Mouse (Mus musculus) embryonic facial prominence, embryonic 10.5 days (tissue): ENCODE data around the gene Obsl1. TPM values are rescaled to one million over a fixed set of nuclear protein-coding genes. Genes with fewer than 3 reads are reported as not detected.

ENCODE experiments used
- DNase-seq: peaks from one replicate; pipeline ENCODE4 v3.0.0-alpha.2; 2017; ENCODE audit warnings: low spot score
- H3K27ac ChIP-seq: fragments of 300-500 bp; sonication (generic); replicated peaks from 2 replicates; pipeline ENCODE4 v1.5.1; 2016; ENCODE audit warnings: mild to moderate bottlenecking
- H3K27me3 ChIP-seq: fragments of 300-500 bp; sonication (generic); replicated peaks from 2 replicates; pipeline ENCODE4 v1.6.1; 2016; ENCODE audit warnings: low read depth, mild to moderate bottlenecking; ENCODE audit not compliant: poor library complexity, severe bottlenecking
- H3K36me3 ChIP-seq: fragments of 300-500 bp; sonication (generic); replicated peaks from 2 replicates; pipeline ENCODE4 v1.6.1; 2016; ENCODE audit warnings: mild to moderate bottlenecking, moderate library complexity
- H3K4me1 ChIP-seq: fragments of 300-500 bp; sonication (generic); 2 replicates; pipeline ENCODE4 v1.6.1; 2016
- H3K4me3 ChIP-seq: fragments of 300-500 bp; sonication (generic); 2 replicates; pipeline ENCODE4 v1.5.1; 2016; ENCODE audit warnings: mild to moderate bottlenecking, moderate library complexity
- H3K9me3 ChIP-seq: fragments of 300-500 bp; sonication (generic); 2 replicates; pipeline ENCODE4 v1.6.1; 2016; ENCODE audit warnings: mild to moderate bottlenecking
- WGBS: fragments of 180-500 bp; shearing (Covaris S2); methylation state at CpG from one replicate; pipeline ENCODE4 v1.1.7; 2016; 5-methylcytosine and 5-hydroxymethylcytosine counted together
- polyA plus RNA-seq: library from polyadenylated mRNA; unstranded; fragments of >200 nt; fragmentation: Nextera tagmentation; extraction: Ambion mirVana; gene quantifications from 2 replicates; pipeline ENCODE4 v1.2.1, GENCODE M21; 2016

The Obsl1 gene
- 57.9 and 63.0 TPM in 2 replicates for polyA plus RNA-seq

DNA sequence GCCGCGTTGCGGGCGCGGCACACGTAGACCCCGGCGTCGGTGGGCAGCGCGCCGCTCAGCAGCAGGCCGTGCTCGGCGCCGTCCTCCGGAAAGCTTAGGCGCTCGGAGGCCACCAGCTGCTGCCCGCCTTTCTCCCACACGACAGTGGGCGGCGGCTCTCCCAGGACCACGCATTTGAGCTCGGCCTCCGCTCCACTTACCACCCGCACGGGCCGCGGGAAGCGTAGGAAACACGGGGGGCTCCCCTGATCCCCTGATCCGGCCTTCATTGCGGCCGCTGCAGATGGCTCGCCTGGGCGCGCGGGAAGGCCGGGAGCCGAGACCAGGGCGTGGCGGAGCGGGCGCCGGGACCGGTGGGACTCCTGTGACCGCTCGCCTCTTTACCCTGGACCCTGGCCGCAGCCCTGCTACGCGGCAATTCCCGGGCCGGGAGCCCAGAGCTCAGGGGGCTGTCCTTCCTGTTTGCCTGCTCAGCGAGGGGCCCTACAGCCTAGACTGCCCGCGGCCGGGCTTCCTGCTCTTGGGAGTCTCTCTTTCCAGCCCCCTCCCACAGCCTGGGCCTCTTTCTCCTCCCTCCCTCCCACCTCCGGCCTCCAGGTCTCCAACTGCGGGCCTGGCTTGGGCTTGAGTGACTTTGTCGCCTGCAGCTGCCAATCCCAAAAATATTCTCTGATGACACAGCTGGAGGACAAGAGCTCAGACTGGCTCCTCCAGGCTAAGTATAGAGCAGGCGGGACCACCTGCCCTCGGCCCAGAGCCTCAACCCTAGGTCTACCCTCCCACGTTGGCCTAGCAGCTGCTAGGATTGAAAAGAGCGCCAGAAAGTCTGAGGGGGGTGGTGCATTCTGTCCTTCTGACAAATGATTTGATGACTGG lies at the start of gene Obsl1:
Obsl1 (minus strand) TSS at position 497 of the 876 bp plus-strand sequence.
- peaks cover 28% of the 10 kb centered on the region for H3K36me3 ChIP-seq
- peak; percentile 92 for DNase-seq
- H3K27ac ChIP-seq = peak within 1 kb of the TSS; percentile 97
- H3K4me3 ChIP-seq = peak within 1 kb of the TSS; percentile 94
- peaks cover 69% of the 10 kb centered on the region for H3K4me1 ChIP-seq
- peaks cover 50% of the 10 kb centered on the region for H3K27me3 ChIP-seq
- WGBS = under 1% methylated on average over 65 of the region's 65 CpGs
- H3K9me3 ChIP-seq = no peaks in the 10 kb centered on the region

DNA sequence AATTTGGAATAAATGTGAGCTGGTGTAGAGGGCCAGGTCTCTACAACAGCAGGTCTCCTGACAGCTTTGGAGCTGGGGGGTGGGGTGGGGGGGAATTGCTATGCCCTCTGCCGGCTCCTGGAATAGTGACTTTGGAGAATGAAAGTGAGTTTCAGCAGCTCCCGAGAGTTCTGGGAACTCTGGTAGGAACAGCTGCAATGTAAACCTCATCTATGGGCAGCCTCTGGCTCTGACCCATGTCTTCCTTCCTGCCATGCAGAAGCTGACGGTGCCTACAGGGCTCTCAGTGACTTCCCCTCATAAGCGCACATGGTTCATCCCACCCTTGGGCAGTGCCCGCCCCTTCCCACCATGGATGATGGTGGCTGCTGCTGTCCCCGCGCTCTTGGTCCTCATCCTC lies 49.4 kb upstream of the Obsl1 start:
- H3K27me3 ChIP-seq = no peaks in the 10 kb centered on the region
- no peak for DNase-seq
- 89% methylated on average over 7 of the region's 7 CpGs for whole genome bisulfite sequencing
- no peak overlapping the region for H3K4me3 ChIP-seq
- H3K4me1 ChIP-seq = peaks cover 21% of the 10 kb centered on the region
- H3K9me3 ChIP-seq = no peaks in the 10 kb centered on the region
- H3K27ac ChIP-seq = no peak overlapping the region
- peaks cover 75% of the 10 kb centered on the region for H3K36me3 ChIP-seq

DNA sequence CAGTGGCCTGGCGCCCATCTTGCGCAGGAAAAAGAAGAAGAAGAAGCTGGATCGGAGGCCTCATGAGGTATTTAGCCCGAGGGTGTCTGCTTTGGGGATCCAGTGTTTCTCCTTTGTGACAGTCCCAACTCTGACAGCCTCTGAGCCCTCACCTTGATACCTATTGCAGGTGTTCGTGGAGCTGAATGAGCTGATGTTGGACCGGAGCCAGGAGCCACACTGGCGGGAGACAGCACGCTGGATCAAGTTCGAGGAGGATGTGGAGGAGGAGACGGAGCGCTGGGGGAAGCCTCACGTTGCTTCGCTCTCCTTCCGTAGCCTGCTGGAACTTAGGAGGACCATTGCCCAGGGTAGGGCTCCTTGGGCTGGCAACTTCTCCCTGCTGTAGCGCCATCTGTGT lies 44.3 kb upstream of the Obsl1 start:
- peaks cover 19% of the 10 kb centered on the region for H3K4me1 ChIP-seq
- WGBS = 92% methylated on average over 15 of the region's 15 CpGs
- peaks cover 21% of the 10 kb centered on the region for H3K27me3 ChIP-seq
- no peak for DNase-seq
- H3K36me3 ChIP-seq = peaks cover 78% of the 10 kb centered on the region
- no peak overlapping the region; the same call in 1 of the 2 replicates for H3K27ac ChIP-seq
- no peaks in the 10 kb centered on the region for H3K9me3 ChIP-seq
- H3K4me3 ChIP-seq = no peak overlapping the region

DNA sequence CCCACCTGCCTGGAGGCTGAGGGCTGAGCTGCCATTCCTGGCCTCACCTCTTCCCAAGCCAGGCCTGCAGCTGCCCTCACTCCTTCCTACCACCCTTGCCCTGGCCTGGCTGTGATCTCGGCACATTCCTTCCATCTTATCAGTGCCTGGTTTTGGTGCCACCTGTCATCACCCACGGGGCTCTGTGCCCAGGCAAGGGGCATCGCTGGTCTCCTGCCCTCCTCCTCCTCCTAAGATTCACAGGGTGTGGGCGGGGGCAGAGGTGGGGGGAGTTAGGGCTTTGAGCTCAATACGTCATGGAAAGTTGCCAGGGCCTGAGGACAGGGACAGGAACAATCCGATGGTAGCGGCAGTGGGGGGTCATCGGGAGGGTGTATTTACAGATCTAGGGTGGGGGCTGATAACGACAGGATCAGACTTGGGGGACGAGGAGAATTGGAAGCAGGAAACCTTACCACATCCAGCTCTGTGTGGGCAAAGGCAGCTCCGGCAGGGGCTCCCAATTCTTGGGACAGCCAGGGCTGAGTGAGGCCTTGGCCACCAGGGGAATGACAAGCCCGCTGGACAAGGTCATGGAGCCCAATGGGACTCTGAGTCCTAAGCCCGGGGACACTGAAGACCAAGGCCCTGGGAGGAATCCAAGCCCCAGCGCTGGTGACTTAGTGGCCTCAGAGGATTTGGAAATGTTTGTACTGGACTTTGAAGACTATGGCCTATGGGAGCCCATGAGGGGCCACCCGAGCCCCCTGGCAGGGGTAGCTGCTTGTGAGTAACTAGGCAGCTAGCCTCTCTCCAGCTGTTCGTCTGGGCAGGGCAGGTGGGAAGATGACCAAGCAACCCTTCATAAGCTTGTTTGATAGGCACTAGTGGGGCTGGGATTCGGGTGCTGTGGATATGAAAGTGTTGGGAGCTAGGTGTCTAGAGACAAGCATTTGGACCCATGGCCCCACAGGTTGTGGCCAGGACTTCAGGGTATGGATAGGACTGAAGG lies 43.3 kb upstream of the Obsl1 start:
- Histone ChIP-seq H3K27me3 (peaks cover 27% of the 10 kb centered on the region), H3K9me3 (no peaks in the 10 kb centered on the region), H3K4me3 (no peak overlapping the region), H3K27ac (no peak overlapping the region), H3K4me1 (peaks cover 22% of the 10 kb centered on the region), H3K36me3 (peaks cover 68% of the 10 kb centered on the region)
- no peak for DNase-seq
- WGBS = 88% methylated on average over 17 of the region's 17 CpGs

DNA sequence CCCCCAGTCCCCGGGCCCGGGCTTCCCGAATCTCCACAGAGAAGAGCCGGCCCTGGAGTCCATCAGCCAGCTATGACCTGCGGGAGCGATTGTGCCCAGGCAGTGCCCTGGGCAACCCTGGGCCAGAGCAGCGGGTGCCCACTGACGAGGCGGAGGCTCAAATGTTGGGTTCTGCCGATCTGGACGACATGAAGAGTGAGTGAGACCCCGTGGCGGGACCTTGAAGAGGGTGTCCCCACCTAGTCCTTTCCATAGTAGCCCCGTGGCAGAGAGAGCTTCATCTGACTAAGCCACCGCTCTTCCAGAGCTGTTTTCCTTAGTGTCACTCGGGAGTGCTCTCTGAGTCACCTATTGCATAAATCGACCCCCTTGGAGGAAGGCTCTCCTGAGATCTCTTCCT lies 42.6 kb upstream of the Obsl1 start:
- peaks cover 27% of the 10 kb centered on the region for H3K27me3 ChIP-seq
- no peak for DNase-seq
- peaks cover 22% of the 10 kb centered on the region for H3K4me1 ChIP-seq
- WGBS = 90% methylated on average over 17 of the region's 17 CpGs
- H3K9me3 ChIP-seq = no peaks in the 10 kb centered on the region
- H3K27ac ChIP-seq = no peak overlapping the region
- H3K36me3 ChIP-seq = peaks cover 61% of the 10 kb centered on the region
- H3K4me3 ChIP-seq = no peak overlapping the region

DNA sequence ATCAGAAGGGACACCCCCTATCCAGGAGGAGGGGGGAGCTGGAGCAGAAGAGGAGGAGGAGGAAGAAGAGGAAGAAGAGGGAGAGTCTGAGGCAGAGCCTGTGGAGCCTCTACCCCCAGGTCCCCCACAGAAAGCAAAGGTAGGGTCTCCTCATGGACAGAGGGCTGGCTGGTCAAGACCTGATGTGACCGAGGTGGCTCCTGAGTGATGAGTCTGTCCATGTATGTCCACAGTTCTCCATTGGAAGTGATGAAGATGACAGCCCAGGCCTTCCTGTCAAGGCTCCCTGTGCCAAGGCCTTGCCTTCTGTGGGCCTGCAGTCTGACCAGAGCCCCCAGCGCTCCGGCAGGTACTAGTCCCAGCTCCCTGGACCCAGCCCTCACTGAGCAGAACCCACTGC lies 41.8 kb upstream of the Obsl1 start:
- Histone ChIP-seq H3K4me1 (peaks cover 22% of the 10 kb centered on the region), H3K9me3 (no peaks in the 10 kb centered on the region), H3K27ac (no peak overlapping the region), H3K27me3 (peaks cover 27% of the 10 kb centered on the region), H3K4me3 (no peak overlapping the region), H3K36me3 (peaks cover 53% of the 10 kb centered on the region)
- no peak for DNase-seq
- 91% methylated on average over 3 of the region's 3 CpGs for WGBS

DNA sequence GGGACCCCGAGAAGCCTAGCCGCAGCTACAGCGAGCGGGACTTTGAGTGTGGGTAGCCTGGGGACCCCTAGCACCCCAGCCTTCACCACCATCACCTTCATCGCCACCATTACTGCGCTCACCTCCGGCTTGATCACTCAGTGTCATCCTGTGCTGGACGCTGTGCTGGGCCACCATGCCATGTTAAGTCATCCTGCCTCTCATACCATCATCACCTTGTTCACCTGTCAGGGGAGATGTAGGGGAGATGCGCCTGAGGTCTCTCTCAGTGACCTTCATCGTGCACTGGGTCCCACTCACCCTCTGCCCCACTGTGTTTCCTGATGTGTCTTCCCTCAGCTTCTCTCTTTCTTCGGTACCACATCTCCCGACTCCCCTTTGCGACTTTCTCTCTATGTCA lies 41.1 kb upstream of the Obsl1 start:
- Histone ChIP-seq H3K4me1 (peaks cover 22% of the 10 kb centered on the region), H3K36me3 (peaks cover 46% of the 10 kb centered on the region), H3K4me3 (peak overlapping the region; percentile 77), H3K27me3 (peaks cover 27% of the 10 kb centered on the region), H3K9me3 (no peaks in the 10 kb centered on the region), H3K27ac (peak overlapping the region; percentile 91)
- no peak for DNase-seq
- 94% methylated on average over 13 of the region's 13 CpGs for WGBS

DNA sequence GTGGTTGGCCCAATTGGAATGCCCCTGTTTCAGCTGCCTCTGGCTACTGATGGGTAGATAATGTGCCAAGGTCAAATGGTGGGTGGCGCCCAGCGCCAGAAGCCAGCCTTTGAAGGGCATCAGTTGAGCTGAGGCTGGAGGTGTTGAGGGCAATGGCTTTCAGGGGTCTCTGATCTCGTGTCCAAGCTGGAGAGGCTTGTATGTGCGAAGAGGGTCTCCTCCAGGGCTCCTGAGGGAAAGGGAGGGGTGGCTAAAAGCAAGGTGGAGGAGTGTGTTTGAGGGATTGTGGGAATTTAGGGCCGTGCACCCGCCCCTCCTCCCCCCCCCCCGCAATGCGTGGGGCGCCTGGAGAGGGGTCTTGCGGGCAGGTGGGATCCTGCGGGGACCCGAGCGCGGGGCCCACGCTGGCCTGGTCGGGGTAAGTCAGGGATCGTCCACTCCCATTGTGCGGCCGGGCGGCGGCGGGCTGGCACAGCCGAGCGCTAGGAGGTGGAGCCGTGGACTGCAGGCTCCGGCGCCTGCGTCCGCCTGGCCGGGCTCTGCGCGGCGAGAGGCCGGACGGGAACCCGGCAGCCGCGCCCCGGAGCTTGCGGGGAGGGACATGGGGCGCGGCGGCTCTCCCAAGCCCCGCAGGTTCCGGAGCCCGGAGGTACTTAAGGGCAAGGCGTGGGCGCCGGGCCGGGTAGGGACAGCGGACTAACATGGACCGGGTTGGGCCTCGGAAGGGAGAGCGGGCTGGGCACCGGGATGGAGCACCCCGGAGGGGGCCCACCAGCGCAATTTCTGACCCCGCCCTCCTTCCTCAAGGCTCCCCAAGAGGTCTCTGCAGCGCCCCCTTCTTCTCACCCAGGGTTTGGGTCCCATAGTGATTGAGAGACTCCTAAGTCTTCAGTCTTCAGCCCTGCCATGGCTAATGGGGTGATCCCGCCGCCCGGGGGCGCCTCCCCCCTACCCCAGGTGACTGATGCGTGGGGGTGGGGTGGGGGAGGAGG lies 40.0 kb upstream of the Obsl1 start, which contains the start of gene Slc4a3:
Slc4a3 (plus strand) TSS at position 302 of the 992 bp plus-strand sequence.
- peak within 1 kb of the TSS; percentile 91 for H3K27ac ChIP-seq
- 1% methylated on average over 63 of the region's 64 CpGs for WGBS
- no peaks in the 10 kb centered on the region for H3K9me3 ChIP-seq
- peaks cover 35% of the 10 kb centered on the region for H3K36me3 ChIP-seq
- H3K4me1 ChIP-seq = peaks cover 22% of the 10 kb centered on the region
- peak; percentile 83 for DNase-seq
- peaks cover 27% of the 10 kb centered on the region for H3K27me3 ChIP-seq
- peak within 1 kb of the TSS; percentile 77 for H3K4me3 ChIP-seq

DNA sequence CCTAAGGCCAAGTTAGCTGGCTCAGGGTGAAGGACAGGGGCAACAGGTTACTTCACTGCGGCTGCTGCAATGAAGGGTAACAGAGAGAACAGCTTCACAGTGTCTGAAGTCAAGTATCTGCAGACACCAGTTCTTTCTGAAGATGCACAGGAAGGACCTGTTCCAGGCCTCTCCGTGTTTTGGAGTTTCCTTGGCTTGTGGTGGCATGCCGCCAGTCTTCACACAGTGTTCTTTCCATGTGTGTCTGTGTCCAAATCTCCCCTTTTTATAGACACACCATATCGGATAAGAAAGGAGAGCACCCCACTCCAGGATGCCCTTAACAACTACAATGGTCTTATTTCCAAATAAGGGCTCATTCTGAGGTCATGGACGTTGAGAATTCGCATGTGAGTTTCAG lies 38.1 kb upstream of the Obsl1 start:
- WGBS = 91% methylated on average over 6 of the region's 6 CpGs
- H3K27ac ChIP-seq = no peak overlapping the region
- H3K9me3 ChIP-seq = no peaks in the 10 kb centered on the region
- H3K27me3 ChIP-seq = peaks cover 25% of the 10 kb centered on the region
- H3K4me3 ChIP-seq = no peak overlapping the region
- H3K4me1 ChIP-seq = peaks cover 22% of the 10 kb centered on the region
- H3K36me3 ChIP-seq = peaks cover 16% of the 10 kb centered on the region
- no peak for DNase-seq

DNA sequence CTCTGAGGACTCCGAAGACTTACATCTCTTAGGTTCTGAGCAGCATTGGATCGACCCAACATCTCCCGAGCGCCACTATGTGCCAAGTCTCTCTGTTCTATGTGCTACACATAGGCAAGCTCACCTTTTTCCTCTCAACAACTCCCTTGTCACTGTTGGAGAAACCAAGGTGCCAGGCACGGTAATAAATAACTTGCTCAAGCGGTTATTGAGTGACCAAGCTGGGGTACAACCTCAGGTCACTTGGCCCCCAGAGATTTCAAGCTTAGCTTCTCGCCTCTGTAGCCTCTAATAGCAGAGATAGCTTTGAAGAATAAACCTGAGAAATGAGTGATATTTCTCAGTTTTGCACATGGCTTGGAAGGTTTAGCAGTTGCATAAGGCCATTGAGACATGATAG lies 35.2 kb upstream of the Obsl1 start:
- 91% methylated on average over 7 of the region's 7 CpGs for WGBS
- H3K36me3 ChIP-seq = peaks cover 4% of the 10 kb centered on the region
- no peaks in the 10 kb centered on the region for H3K9me3 ChIP-seq
- H3K27me3 ChIP-seq = peaks cover 6% of the 10 kb centered on the region; the same call in 1 of the 2 replicates
- H3K27ac ChIP-seq = no peak overlapping the region
- no peak overlapping the region for H3K4me3 ChIP-seq
- no peak for DNase-seq
- H3K4me1 ChIP-seq = peaks cover 12% of the 10 kb centered on the region

DNA sequence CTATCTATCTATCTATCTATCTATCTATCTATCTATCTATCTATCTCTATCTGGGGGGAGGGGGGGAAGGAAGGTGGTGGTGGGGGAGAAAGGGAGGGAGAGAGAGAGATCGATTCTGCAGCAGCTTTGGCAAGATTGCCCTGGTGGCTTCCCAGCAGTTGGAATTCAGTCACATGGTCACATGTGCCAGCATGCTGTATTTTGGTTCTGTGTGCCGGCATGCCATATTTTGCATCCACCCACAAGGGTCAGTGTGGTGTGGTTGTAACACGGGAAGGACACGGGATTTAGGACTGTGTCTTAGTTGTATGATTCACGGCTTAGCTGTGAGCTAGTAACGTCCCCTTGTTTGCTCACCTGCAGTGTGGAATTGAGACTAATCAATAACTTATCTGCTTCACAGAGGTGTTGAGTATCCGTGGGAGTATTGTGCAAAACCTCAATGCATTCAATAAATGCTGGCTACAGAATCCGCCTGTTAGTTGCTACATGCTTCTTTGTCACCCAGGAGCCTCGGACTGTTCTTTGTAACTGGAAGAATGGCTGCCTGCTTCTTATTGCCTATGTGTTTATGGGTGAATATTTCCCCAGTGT lies 32.4 kb upstream of the Obsl1 start:
- Histone ChIP-seq H3K27me3 (no peaks in the 10 kb centered on the region), H3K9me3 (no peaks in the 10 kb centered on the region), H3K27ac (no peak overlapping the region), H3K4me3 (no peak overlapping the region), H3K4me1 (no peaks in the 10 kb centered on the region), H3K36me3 (peaks cover 30% of the 10 kb centered on the region)
- DNase-seq = no peak
- WGBS = 85% methylated on average over 9 of the region's 9 CpGs
